Mouse (Mus musculus): Measurements from ENCODE around the gene Rpl10. TPM values are rescaled to one million over a fixed set of nuclear protein-coding genes. Genes with fewer than 3 reads are reported as not detected.

Gene Rpl10
- polyA plus RNA-seq, 1 experiment = 1,039 TPM

DNA sequence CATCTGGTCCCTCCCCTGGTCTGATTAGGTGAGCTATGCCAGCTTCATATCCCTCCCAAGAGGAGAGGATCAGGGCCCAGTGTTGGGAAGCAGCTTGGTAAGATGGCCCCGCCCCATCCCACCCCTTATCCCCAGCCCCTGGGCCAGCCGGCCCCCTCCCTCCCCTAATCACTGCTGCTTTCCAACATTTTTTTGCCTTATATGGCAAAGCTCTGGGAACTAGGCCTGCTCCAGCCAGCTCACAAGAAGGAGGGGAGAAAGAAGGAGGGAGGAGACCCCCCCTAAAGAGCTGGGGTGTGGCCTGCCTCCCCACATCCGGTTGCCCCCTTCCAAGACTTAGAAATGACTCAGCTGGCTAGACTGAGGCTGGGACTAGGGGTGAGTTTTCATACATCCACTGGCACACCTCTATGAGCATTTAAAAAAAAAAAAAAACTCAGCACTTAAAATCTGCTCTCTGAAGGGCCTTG, 26.0 kb upstream of the Rpl10 start:
- peaks cover 28% of the 10 kb centered on the region for H3K36me3 ChIP-seq (ENCODE audit: control insufficient read depth, insufficient read depth, low read length)
- H3K4me3 ChIP-seq (ENCODE audit: extremely low read depth, insufficient read depth, insufficient read length) = peak overlapping the region; percentile 78
- H3K27me3 ChIP-seq (ENCODE audit: control insufficient read depth, insufficient read depth, low read length) = no peaks in the 10 kb centered on the region
- TF ChIP-seq POLR2A (IDR thresholded peaks at IDR 0.05; ENCODE audit: low read depth, low read length) (no peak), CTCF (IDR thresholded peaks at IDR 0.05; ENCODE audit: extremely low read depth, insufficient read depth, insufficient read length, insufficient replicate concordance) (no peak)
- peak in 1 of 2 experiments; percentile 41 for DNase-seq (ENCODE audit: low read depth in 1 of 2, low spot score in 2 of 2)
- WGBS = 38% methylated on average over 3 of the region's 3 CpGs
- H3K27ac ChIP-seq (ENCODE audit: insufficient read depth, low read length) = peak overlapping the region; percentile 90
- peaks cover 8% of the 10 kb centered on the region for H3K4me1 ChIP-seq (ENCODE audit: control insufficient read depth, insufficient read depth, insufficient read length)

DNA sequence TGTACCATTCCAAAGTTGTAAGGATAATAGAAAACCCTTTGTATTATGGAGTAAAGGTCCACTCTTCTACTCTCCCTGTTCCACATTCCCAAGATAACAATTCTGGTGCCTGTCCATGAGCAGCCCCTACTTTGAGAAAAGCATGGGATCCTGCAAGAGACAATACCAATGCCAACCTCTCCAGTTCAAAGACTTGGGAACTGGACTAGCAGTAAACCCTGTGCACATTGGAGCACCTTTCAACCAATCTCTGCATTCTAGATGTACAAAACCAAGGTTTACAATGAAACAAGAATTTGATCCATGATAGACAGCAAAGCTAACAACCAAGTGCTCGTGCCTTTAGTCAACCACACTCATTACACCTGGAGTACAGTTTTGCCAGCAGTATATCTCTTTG, 25.5 kb upstream of the Rpl10 start:
- no peak for TF ChIP-seq CTCF (IDR thresholded peaks at IDR 0.05; ENCODE audit: extremely low read depth, insufficient read depth, insufficient read length, insufficient replicate concordance)
- no peak for TF ChIP-seq POLR2A (IDR thresholded peaks at IDR 0.05; ENCODE audit: low read depth, low read length)
- Histone ChIP-seq H3K27ac (ENCODE audit: insufficient read depth, low read length) (peak overlapping the region; percentile 96), H3K4me1 (ENCODE audit: control insufficient read depth, insufficient read depth, insufficient read length) (peaks cover 11% of the 10 kb centered on the region), H3K36me3 (ENCODE audit: control insufficient read depth, insufficient read depth, low read length) (peaks cover 24% of the 10 kb centered on the region), H3K27me3 (ENCODE audit: control insufficient read depth, insufficient read depth, low read length) (no peaks in the 10 kb centered on the region), H3K4me3 (ENCODE audit: extremely low read depth, insufficient read depth, insufficient read length) (peak overlapping the region; percentile 78)
- DNase-seq (ENCODE audit: low read depth in 1 of 2, low spot score in 2 of 2) = no peak
- 17% methylated on average over 1 of the region's 1 CpGs for WGBS

DNA sequence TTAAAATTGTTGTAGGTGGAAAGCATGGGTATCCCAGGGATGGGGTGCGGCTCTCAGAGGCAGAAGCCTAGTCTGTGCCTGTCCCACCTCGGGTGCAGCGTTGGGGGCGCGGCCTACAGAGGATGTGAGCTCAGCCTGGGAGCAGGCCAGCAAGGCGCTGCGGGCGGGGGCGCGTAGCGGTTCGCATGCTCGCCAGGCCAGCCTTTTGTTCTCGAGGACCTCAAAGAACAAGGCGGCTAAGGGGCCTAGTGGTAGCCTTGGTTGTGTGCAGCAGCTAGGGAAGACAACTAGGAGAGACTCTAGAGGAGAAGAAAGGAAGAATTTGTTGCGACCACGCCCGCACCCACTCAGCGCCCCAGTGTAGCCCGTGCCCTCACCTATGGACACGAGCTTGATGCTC, 24.9 kb upstream of the Rpl10 start:
- Histone ChIP-seq H3K36me3 (ENCODE audit: control insufficient read depth, insufficient read depth, low read length) (peaks cover 19% of the 10 kb centered on the region), H3K4me1 (ENCODE audit: control insufficient read depth, insufficient read depth, insufficient read length) (peaks cover 13% of the 10 kb centered on the region), H3K4me3 (ENCODE audit: extremely low read depth, insufficient read depth, insufficient read length) (peak overlapping the region; percentile 78), H3K27me3 (ENCODE audit: control insufficient read depth, insufficient read depth, low read length) (no peaks in the 10 kb centered on the region), H3K27ac (ENCODE audit: insufficient read depth, low read length) (peak overlapping the region; percentile 96)
- WGBS = 32% methylated on average over 21 of the region's 21 CpGs
- DNase-seq (ENCODE audit: low read depth in 1 of 2, low spot score in 2 of 2) = peak in 1 of 2 experiments; percentile 69
- 0 out of 2 replicates have a peak, but pooled peaks have one; percentile 8 for TF ChIP-seq POLR2A (IDR thresholded peaks at IDR 0.05; ENCODE audit: low read depth, low read length)
- no peak for TF ChIP-seq CTCF (IDR thresholded peaks at IDR 0.05; ENCODE audit: extremely low read depth, insufficient read depth, insufficient read length, insufficient replicate concordance)

DNA sequence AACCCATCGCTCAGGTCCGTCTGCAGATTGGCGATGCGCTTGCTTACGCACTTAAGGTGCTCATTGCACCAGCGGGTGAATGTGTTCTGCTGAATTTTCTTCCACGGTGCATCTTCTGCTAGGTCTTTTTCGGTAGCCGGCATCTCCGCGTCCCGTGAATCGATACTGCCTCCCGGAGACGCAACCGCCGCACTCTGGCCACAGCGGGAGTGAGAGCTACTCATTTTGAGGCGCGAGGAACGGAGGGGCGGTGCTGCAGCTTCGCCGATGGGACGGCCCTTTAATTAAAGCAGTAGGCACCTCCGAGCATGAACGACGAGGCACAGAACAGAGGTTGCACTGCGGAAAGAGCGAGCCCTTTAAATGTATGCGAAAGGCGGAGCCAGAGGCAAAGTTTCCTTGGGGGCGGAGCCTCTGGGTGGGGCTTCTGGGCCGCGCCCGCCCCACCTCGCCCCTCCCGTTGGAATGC, 24.4 kb upstream of the Rpl10 start:
- Histone ChIP-seq H3K4me1 (ENCODE audit: control insufficient read depth, insufficient read depth, insufficient read length) (peaks cover 13% of the 10 kb centered on the region), H3K27ac (ENCODE audit: insufficient read depth, low read length) (peak overlapping the region; percentile 96), H3K36me3 (ENCODE audit: control insufficient read depth, insufficient read depth, low read length) (peaks cover 14% of the 10 kb centered on the region), H3K4me3 (ENCODE audit: extremely low read depth, insufficient read depth, insufficient read length) (peak overlapping the region; percentile 78), H3K27me3 (ENCODE audit: control insufficient read depth, insufficient read depth, low read length) (no peaks in the 10 kb centered on the region)
- DNase-seq (ENCODE audit: low read depth in 1 of 2, low spot score in 2 of 2) = peak; percentile 77 to 80
- no peak for TF ChIP-seq CTCF (IDR thresholded peaks at IDR 0.05; ENCODE audit: extremely low read depth, insufficient read depth, insufficient read length, insufficient replicate concordance)
- TF ChIP-seq POLR2A (IDR thresholded peaks at IDR 0.05; ENCODE audit: low read depth, low read length) = peak; percentile 95
- 25% methylated on average over 38 of the region's 38 CpGs for WGBS

DNA sequence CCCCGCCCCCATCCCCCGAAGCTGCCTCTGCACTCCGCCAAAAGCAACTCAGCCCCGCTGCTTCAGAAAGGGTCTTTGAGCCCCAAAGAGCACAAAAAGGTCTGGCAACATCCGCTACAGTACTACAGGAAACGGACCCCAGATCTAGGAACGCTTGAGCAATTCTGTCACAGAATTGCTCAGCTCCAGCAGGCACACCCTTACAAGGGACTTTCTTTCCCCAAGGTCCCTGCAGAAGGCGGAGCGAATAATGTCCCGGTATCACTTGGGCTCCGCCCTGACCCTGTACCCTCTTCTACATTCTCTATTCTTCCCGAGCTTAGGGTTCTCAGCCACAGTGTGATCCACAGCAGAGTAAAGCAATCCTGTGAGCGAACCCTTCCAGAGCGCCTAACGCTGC, 23.9 kb upstream of the Rpl10 start:
- H3K27ac ChIP-seq (ENCODE audit: insufficient read depth, low read length) = peak overlapping the region; percentile 76
- 27% methylated on average over 15 of the region's 15 CpGs for WGBS
- peaks cover 10% of the 10 kb centered on the region for H3K36me3 ChIP-seq (ENCODE audit: control insufficient read depth, insufficient read depth, low read length)
- peak overlapping the region; percentile 59; the same call in 1 of the 2 replicates for H3K4me3 ChIP-seq (ENCODE audit: extremely low read depth, insufficient read depth, insufficient read length)
- peaks cover 13% of the 10 kb centered on the region for H3K4me1 ChIP-seq (ENCODE audit: control insufficient read depth, insufficient read depth, insufficient read length)
- H3K27me3 ChIP-seq (ENCODE audit: control insufficient read depth, insufficient read depth, low read length) = no peaks in the 10 kb centered on the region
- DNase-seq (ENCODE audit: low read depth in 1 of 2, low spot score in 2 of 2) = peak in 1 of 2 experiments; percentile 43
- no peak; the same call in 1 of the 2 replicates for TF ChIP-seq POLR2A (IDR thresholded peaks at IDR 0.05; ENCODE audit: low read depth, low read length)
- TF ChIP-seq CTCF (IDR thresholded peaks at IDR 0.05; ENCODE audit: extremely low read depth, insufficient read depth, insufficient read length, insufficient replicate concordance) = no peak

DNA sequence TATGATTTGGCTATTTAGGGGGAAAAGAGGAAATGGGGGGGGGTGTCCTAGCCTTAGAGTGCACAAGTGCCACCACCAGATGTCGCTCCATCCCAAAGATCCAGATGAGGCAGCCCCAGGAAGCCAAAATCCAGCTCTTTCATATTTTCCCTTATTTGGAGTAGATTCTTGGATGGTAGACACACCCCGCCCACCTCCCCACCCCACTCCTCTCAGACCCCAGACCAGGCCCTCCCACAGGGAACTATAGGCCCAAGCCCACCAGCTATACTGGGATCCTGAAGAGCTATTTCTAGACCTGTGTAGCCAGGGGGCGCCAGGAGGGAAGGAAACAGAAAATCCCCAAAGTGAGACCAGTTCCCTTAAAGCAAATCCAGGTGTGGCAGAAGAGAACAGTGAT, 22.0 kb upstream of the Rpl10 start:
- TF ChIP-seq POLR2A (IDR thresholded peaks at IDR 0.05; ENCODE audit: low read depth, low read length) (no peak), CTCF (IDR thresholded peaks at IDR 0.05; ENCODE audit: extremely low read depth, insufficient read depth, insufficient read length, insufficient replicate concordance) (peak; percentile 43; the same call in 1 of the 2 replicates)
- WGBS = 18% methylated on average over 3 of the region's 3 CpGs
- peak overlapping the region; percentile 91 for H3K27ac ChIP-seq (ENCODE audit: insufficient read depth, low read length)
- H3K27me3 ChIP-seq (ENCODE audit: control insufficient read depth, insufficient read depth, low read length) = no peaks in the 10 kb centered on the region
- no peaks in the 10 kb centered on the region for H3K36me3 ChIP-seq (ENCODE audit: control insufficient read depth, insufficient read depth, low read length)
- H3K4me3 ChIP-seq (ENCODE audit: extremely low read depth, insufficient read depth, insufficient read length) = peak overlapping the region; percentile 63
- peak in 1 of 2 experiments; percentile 47 for DNase-seq (ENCODE audit: low read depth in 1 of 2, low spot score in 2 of 2)
- peaks cover 6% of the 10 kb centered on the region for H3K4me1 ChIP-seq (ENCODE audit: control insufficient read depth, insufficient read depth, insufficient read length)

DNA sequence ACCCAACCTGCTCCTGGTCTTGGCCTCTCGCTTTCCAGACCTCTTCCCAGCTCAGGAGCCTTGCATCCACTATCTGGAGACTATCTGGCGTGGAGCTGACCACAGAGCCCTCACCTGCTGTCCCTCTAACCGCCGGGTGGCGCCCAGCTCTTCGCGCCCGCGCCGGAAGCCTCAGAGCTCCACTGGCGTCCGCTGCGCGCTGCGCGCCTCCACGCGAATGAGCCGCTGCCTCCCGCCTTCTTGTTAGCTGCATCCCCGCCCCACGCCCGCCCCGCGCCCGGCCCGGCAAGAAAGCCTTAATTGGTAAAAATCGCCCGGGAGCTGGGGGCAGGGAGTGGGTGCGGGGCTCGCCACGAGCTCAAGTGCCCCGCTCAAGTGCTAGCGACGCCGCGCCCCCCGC, 21.0 kb upstream of the Rpl10 start, which contains the start of gene Flna:
Gene Flna (minus strand): TSS at position 206 of the 400 bp plus-strand sequence.
- TF ChIP-seq CTCF (IDR thresholded peaks at IDR 0.05; ENCODE audit: extremely low read depth, insufficient read depth, insufficient read length, insufficient replicate concordance) (0 out of 2 replicates have a peak, but pooled peaks have one; percentile 24), POLR2A (IDR thresholded peaks at IDR 0.05; ENCODE audit: low read depth, low read length) (no peak; the same call in 1 of the 2 replicates)
- Histone ChIP-seq H3K27ac (ENCODE audit: insufficient read depth, low read length) (peak within 1 kb of the TSS; percentile 91), H3K36me3 (ENCODE audit: control insufficient read depth, insufficient read depth, low read length) (no peaks in the 10 kb centered on the region), H3K4me3 (ENCODE audit: extremely low read depth, insufficient read depth, insufficient read length) (peak within 1 kb of the TSS; percentile 63), H3K4me1 (ENCODE audit: control insufficient read depth, insufficient read depth, insufficient read length) (peaks cover 6% of the 10 kb centered on the region), H3K27me3 (ENCODE audit: control insufficient read depth, insufficient read depth, low read length) (no peaks in the 10 kb centered on the region)
- 23% methylated on average over 38 of the region's 38 CpGs for WGBS
- peak in 1 of 2 experiments; percentile 67 for DNase-seq (ENCODE audit: low read depth in 1 of 2, low spot score in 2 of 2)
